11 mouse cellular contexts compared by ENCODE assay signal in the genomic region with DNA sequence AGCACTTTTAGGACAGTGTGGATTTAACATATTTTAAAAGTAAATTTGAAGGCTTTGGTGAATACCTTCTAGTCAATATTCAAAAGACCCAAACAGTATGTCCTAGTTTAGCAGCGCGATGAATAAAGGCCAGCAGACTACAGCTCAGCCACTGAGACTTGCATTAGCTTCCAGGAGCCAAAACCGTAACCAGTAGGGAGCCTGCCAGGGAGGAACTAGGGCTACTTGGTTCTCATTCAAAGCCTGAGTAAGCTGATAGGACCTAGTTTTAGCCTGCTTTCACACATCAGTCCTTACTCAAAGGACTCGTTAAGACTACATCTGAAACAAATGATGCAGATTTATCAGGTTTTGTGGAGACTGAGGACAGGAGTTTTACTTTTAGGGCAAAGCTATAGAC. TPM values are rescaled to one million over a fixed set of nuclear protein-coding genes. Genes with fewer than 3 reads are reported as not detected.
DNase-seq lines count a peak whose midpoint lies in the region; ATAC-seq and TF ChIP-seq lines count a peak whose summit lies in the region.
"Had no signal": no experiment of that assay in that cellular context is flagged by ENCODE, and none has a peak within 500 bp of the region (broad histone marks: within the 10 kb centered on the region; RNA-seq: fewer than 3 reads in every experiment).

No protein-coding gene starts in this region.

- peak overlapping the region; percentile 90 for H3K4me2 ChIP-seq in heart, embryonic 13.5 days
- peak overlapping the region; percentile 88 for H3K4me2 ChIP-seq in liver, embryonic 16.5 days (ENCODE audit: low read depth, low read length)

- H3K4me3 ChIP-seq in heart, embryonic 13.5 days: no peak overlapping the region
- H3K4me3 ChIP-seq in liver, embryonic 16.5 days (ENCODE audit: low read depth, low read length): peak overlapping the region; percentile 95

- H3K9ac ChIP-seq in heart, embryonic 13.5 days: 0 out of 2 replicates have a peak overlapping the region, but pooled peaks have one; percentile 3
- H3K9ac ChIP-seq in liver, embryonic 16.5 days (ENCODE audit: low read depth, low read length): peak overlapping the region; percentile 93

- DNase-seq in heart, postnatal 25 days (ENCODE audit: low spot score): no peak
- DNase-seq in brain, embryonic 14.5 days (ENCODE audit: low read depth): peak; percentile 29
- DNase-seq in gastrocnemius, postnatal 10 days: peak; percentile 15
- no peak for DNase-seq in layer of hippocampus, adult 8-10 months (ENCODE audit: low spot score in 2 of 2)
- DNase-seq in left cerebral cortex, adult 8-10 months (ENCODE audit: low spot score in 2 of 2): no peak
- no peak for DNase-seq in natural killer cell, adult 2 months (ENCODE audit: low spot score in 2 of 2)
- DNase-seq: cerebellum, adult 9-11 months; lung, adult 2 months had no signal

- H3K36me3 ChIP-seq in heart, embryonic 13.5 days: peaks cover 28% of the 10 kb centered on the region
- peaks cover 11% of the 10 kb centered on the region for H3K36me3 ChIP-seq in liver, embryonic 16.5 days (ENCODE audit: control insufficient read depth, insufficient read depth)

- 83% methylated on average over 4 of the region's 4 CpGs for WGBS in heart, embryonic 13.5 days
- 86% methylated on average over 4 of the region's 4 CpGs for WGBS in liver, embryonic 16.5 days (ENCODE audit: insufficient replicate concordance)

- TF ChIP-seq POLR2A in brain, embryonic 14.5 days (IDR thresholded peaks at IDR 0.05; ENCODE audit: borderline replicate concordance, extremely low read depth, insufficient read depth, insufficient read length, poor library complexity, severe bottlenecking): no peak

- no peak overlapping the region for H3K27ac ChIP-seq in heart, embryonic 13.5 days (replicated peaks)
- H3K27ac ChIP-seq in liver, embryonic 16.5 days (ENCODE audit: low read length): no peak overlapping the region

- TF ChIP-seq CTCF in brain, embryonic 14.5 days (IDR thresholded peaks at IDR 0.05; ENCODE audit: borderline replicate concordance, extremely low read depth, insufficient read depth, insufficient read length): no peak

- no peaks in the 10 kb centered on the region for H3K9me3 ChIP-seq in heart, embryonic 13.5 days
- H3K9me3 ChIP-seq in liver, embryonic 16.5 days (replicated peaks; ENCODE audit: control insufficient read depth, low read length): no peaks in the 10 kb centered on the region

- H3K4me1 ChIP-seq in heart, embryonic 13.5 days: peaks cover 32% of the 10 kb centered on the region
- peaks cover 23% of the 10 kb centered on the region for H3K4me1 ChIP-seq in liver, embryonic 16.5 days (ENCODE audit: control insufficient read depth, low read depth, low read length)

- intact Hi-C loops in heart, postnatal 25 days (cut with DNase I): loop anchor here (5.0 kb wide), 2 partner anchors 102 to 183 kb away; a partner anchor contains a TSS

- H3K27me3 ChIP-seq in heart, embryonic 13.5 days (replicated peaks): no peaks in the 10 kb centered on the region
- H3K27me3 ChIP-seq in liver, embryonic 16.5 days (ENCODE audit: control insufficient read depth, insufficient read depth, low read depth, low read length): no peaks in the 10 kb centered on the region

- ATAC-seq in heart, embryonic 13.5 days (ENCODE audit: extremely low read depth, insufficient number of reproducible peaks, low FRiP score, low TSS enrichment): no peak
- ATAC-seq in liver, embryonic 16.5 days (ENCODE audit: low read depth): no peak
- ATAC-seq: CD4-positive, CD25-positive, alpha-beta regulatory T cell, adult 4 months had no signal

RNA-seq across cellular contexts. Expression of a gene that starts 2.0 kb away (rescaled TPM):
- polyA plus RNA-seq in heart, embryonic 13.5 days (2015; fragmentation: Nextera tagmentation; extraction: Ambion mirVana): 25.2 and 27.2 TPM in 2 replicates
- 1 to 10 TPM; 5.3 to 6.0 TPM for total RNA-seq in heart, postnatal 25 days (2021)
- polyA plus RNA-seq in brain, embryonic 14.5 days (2012; rRNA removed): 28.7 and 34.1 TPM in 2 replicates
- total RNA-seq in gastrocnemius, postnatal 10 days (2021): 10 to 100 TPM; 10.5 to 13.2 TPM
- 18.1 and 18.6 TPM in 2 replicates for polyA plus RNA-seq in liver, embryonic 16.5 days (2015; fragmentation: Nextera tagmentation; extraction: Ambion mirVana)
- total RNA-seq in layer of hippocampus, adult 8-10 months (2022): 10 to 100 TPM; 13.4 to 16.5 (median 15.5) TPM
- total RNA-seq in left cerebral cortex, adult 8-10 months (2022): 10 to 100 TPM; 12.3 to 14.8 (median 14.2) TPM

Comparison
In these comparisons a context has a peak if more than half of its experiments do, and no peak if none do; other contexts are left out.
1. DNase-seq: peak in brain, embryonic 14.5 days (single experiment) and gastrocnemius, postnatal 10 days (single experiment); none in heart, postnatal 25 days (single experiment), layer of hippocampus, adult 8-10 months (0 of 2), left cerebral cortex, adult 8-10 months (0 of 2) and natural killer cell, adult 2 months (0 of 2).